Mouse (Mus musculus) granulocyte monocyte progenitor cell, adult 5-6 weeks (primary cell): ENCODE results near the gene Tram2. TPM values are rescaled to one million over a fixed set of nuclear protein-coding genes. Genes with fewer than 3 reads are reported as not detected.

Source experiments
- ATAC-seq: replicated peaks from 2 replicates; pipeline ENCODE4 v1.8.0; 2016; ENCODE audit warnings: mild to moderate bottlenecking, moderate TSS enrichment, inconsistent platforms; ENCODE audit not compliant: poor library complexity, severe bottlenecking
- total RNA-seq, 2 experiments: library from RNA; stranded (forward) in 1 of 2; stranded (reverse) in 1 of 2; fragments of 200-712, 200-1000 nt in 1 of 2; fragments of >200 nt in 1 of 2; fragmentation: Nextera tagmentation in 1 of 2; gene quantifications; 2 replicates each; pipeline ENCODE4 v1.2.3; 2014 to 2017

Tram2 gene
- total RNA-seq, 2 experiments from 2014 or later = 2.2 to 8.9 TPM

DNA sequence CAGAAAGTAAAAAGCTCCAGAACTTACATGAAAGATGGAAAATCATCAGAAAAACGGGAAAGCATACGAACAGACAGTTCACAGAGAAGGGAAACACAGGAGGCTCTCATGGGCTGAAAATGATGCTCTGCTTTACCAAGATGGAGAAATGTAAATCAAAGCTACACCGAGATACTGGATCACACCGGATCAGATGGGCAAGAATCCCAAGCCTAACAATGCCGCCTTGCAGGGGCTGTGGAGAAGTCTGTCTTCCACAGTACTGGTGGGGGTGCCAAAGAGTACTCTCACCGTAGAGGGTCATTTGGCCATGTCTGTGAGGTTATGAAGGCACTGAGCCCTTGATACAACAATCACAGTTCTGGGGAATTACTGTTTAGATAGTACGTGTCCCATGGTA lies 52.5 kb downstream of the Tram2 start:
- ATAC-seq = no peak

DNA sequence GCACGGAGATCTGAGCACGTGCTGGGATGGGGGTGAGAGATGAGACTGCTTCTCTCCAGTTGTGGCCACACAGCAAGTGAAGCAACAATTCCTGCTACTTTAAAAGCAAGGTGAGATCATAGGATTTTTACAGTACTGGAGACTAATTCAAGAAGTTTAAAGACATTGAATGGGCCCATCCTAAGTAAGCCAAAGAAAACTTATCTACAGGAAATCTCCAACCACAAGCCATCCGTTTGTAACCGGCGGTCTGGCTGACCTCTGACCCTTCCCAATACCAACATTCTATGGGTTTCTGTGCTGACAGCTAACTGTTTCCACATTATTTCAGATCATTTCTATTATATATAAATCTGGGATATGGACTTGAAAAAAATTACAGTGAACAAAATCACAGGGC lies 53.8 kb downstream of the Tram2 start:
- peak; percentile 87 for ATAC-seq

DNA sequence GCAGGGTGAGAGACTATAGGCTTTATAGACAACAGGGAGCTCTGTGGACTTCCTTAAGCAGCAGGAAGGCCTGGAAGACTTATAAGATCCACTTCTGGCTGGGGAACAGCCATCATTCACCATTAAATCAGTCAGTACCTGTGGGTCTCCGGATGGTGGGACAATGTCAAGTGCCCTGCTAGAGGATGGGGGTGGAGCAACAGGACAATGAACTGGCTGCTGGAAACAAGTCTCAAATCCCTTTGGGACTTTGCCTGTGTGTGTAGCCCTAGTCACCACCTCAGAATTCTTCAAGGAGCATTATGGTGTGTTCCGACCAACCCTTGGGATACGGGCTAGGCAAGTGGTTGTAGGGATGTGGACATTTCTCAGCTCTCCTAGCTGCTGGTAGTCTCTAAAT lies 55.9 kb downstream of the Tram2 start:
- ATAC-seq = no peak

DNA sequence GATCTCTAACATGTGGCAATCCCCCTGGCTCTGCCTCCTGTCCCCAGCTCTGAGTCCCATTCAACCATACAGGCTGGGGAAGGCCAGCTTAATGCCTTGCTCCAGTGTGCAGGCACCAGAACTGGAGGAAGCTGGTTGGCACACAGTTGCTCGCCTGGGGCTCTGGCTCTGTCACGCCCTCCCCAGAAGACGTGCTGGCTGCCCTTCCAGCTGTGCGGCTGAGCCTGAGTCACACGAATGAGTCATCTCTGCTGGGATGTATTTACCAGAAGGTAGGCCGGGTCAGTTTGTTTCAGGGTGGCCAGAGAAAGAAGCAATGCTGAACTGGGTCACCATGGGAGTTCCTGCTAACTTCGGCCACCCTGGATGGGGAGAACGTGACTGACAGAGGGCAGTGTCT lies 64.6 kb downstream of the Tram2 start:
- ATAC-seq = peak; percentile 96

DNA sequence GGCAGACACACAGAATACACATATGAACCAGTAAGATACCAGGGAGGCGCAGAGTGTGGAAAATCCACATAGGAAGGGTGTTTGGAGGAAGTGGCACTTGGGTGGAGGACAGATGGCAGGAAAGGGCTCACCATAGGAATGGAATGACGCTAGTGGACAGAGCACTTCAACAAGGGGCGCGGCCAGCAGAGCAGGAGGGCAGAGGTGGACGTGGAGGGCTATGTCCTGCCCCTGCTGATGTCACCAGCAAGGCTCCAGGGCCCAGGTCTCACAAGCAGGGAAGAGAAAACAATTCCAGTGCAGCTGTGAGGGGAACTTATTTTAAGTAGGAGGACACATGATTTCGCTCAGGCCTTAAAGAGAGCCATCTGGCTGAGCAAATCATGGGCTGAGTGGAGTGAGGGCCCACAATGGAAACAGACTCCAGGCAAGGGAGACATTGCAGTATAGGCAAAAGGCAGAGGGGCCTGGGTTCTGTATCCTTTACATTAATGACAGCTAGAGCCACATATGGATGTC lies 68.7 kb downstream of the Tram2 start:
- no peak for ATAC-seq

DNA sequence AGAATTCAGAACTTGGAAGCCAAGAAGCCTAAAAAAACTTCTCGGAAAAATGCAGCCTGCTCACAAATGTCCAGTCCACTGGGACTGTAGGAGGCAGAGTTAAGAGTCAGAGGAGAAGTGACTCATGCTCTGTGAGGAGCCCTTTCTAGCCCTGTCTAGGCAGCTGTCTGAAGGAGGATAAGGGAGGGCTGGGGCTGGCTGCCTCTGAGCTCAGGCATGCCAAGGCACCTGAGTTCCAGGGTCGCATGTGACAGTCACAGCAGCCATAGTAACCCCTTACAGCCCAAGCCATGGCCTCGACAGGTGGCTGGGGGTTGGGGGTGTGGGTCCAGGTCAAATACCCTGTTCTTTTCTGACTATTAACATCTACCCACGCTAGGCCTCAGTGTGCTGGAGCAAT lies 70.1 kb downstream of the Tram2 start:
- no peak for ATAC-seq

DNA sequence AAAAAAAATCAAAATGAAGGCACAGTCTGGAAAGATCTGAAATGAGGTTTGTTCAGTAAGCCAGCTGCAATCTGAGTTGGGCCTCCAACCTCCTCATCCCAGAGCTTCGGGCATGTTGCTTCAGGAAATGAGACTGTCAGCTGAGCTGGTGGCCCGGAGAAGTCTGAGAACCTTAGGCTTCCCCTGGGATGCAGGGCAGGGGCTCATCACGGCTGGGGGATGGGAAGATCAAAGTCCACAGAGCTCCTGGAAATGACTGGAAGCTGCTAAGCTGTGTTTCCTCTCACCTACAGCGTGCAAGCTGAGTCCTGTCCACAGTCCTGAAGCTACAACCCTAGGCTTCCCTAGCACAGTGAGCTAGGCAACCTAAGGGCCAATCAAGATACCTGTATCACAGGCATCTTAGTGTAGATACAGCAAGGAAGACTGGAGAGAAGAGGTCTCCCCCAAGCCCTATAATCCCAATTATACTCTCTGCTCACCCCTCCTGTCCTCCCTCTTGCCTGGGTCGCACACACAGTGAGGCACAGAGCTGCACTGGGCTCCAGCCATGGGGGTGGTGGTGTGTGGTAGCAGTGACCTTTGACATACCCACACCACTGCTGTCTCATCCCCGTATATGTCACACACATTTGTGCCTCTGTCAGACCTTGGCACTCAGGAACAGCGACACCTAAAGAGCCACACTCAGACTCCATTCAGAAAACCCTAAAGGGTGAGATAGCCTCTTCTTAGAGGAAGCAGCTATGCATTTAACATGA lies 70.9 kb downstream of the Tram2 start:
- no peak for ATAC-seq

DNA sequence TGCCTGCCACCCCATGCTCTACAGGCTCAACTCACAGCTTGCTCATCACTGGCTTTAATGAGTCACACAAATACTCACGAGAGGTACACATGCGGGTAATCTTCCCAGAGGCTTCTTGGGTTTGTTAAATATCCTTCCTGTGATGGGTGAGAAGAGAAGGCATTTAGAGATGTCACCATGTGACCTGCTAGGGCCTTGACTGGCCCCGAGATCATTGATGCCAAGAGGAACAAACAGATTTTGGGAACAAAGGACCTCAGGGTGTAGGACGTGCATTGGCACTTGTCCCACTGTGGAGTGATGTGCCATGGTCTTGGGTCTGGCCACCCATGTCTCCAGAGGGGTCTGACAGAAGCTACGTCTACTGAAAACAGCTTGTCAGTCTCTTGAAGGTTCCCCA lies 72.3 kb downstream of the Tram2 start:
- ATAC-seq = no peak

DNA sequence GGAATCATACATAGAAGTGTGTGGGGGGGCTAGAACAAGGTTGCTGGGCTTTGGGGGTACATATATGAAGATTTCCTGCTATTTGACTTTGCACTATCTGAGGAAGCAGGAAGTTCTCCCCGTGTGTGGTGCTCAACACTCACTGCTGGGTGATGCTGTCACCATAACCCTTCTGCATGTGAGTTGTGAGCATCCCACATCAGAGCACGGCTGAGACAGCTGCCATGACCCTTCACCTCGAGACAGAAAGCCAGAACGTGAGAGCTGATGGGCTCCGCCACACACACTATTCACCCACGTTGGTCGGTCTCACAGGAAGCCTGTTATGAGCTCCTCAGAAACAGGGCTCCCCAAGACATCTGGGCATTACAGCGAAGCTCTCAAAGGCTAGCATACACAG lies 74.4 kb downstream of the Tram2 start:
- ATAC-seq = no peak

DNA sequence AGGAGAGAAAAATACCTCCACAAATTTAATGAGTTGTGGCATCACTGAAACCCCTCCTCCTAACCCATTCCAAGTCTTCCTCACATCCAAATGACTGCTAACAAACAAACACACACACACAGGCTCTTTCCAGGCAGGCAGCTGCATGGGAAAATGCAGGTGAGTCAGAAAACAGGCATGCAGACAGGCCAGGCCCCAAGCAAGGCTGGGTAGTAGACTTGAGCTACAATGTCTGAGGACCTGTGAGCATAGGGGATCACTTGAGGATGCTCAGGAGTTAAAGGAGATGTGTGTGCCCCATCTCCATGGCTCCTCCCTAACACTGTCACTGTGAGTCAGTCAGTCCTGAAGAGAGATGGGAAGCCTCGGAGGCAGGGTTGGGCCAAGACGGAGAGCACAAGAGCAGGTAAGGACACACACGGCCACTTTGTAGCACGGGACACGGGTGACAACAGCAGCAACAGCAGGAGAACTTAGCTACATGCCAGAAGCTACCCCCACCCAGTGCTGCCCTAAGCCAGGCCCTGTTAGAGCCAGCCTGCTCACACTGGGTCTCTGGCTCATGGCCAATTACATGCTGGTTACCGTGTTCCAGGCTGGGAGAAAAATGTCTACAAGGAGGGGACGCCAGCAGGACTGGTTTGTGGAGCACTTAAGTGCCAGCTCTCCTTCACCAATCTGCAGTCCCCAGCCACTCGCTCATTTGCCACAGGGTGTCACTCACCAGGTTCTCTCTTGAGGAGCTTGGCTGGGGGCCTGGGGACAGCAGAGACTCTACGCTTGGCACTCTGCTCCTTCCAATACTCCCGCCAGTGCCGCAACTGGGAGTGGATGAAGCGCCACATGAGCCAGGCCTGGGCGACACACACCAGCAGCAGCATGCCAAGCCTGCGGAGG lies 76.5 kb downstream of the Tram2 start:
- no peak for ATAC-seq

DNA sequence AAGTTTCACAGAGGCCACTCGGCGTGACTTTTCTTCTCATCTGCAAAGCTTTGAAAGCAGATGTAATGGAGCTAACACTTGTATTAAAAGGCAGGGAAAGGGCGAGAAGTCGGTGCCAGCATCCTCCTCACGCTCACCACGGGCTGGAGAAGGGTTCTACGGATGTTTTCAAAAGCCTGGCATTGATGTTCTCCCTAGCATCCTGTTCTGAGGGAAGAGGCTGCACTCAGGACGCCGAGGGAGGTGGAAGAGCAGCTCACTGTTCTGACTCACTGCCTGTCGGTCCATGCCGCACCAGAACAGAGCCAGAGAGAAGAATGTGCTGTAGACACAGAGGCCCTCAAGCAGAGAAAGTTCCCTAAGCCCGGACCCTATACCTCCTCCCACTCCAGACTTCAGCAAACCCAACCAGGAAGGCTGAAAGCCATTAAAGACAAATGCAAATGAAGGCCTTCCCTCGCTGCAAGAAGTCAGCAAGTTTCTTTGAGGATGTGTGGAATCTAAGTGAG lies 81.1 kb downstream of the Tram2 start:
- ATAC-seq = no peak

DNA sequence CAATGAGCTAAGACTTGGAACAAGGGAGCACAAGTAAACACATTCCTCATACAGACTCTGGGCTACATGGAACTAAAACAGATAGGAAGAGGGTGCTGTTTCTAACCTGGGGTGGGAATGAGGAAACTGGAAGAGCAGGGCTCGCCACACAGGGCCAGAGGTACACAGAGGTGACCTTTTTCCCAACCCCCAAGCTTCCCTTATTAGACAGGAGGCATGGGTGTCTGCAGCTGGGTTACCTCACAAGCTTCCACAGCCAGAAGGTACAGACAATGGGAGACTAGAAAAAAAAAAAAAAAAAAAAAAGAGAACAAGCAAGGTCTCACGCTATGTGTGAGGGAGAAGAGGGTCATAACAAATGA lies 81.7 kb downstream of the Tram2 start:
- ATAC-seq = peak; percentile 13

DNA sequence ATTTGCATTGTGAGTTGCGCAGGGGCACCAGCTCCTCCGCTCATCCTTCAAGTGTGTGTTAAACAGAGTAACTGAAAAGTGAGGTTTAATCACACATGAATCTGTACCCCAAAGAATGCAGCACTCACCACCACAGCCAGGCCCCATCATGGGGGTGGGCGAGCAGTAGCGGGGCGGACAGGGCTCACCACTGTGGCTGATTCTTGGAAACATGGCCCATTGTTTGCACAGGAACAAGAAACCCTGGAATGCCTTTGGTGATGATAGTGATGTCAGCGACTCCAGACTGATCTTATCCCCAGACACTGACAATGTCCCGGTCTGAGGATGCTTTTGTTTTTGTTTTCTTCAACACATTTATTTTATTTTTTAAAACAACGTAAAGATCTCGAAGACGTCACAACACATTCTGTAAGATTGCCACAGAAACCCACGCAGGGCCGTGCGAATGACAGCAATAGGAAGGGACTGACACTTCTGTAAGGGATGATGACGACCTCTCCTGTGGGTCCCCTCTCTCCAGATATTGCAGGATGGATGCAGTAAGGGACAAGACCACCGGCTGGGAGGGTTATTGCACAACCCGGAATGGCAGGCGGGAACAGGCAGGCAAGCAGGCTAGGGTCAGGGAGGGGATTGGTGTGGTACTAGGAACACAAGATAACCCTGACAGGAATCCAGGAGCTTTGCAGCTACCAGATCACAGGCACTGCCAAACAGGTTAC lies 82.3 kb downstream of the Tram2 start:
- peak; percentile 2; the same call in 1 of the 2 replicates for ATAC-seq

DNA sequence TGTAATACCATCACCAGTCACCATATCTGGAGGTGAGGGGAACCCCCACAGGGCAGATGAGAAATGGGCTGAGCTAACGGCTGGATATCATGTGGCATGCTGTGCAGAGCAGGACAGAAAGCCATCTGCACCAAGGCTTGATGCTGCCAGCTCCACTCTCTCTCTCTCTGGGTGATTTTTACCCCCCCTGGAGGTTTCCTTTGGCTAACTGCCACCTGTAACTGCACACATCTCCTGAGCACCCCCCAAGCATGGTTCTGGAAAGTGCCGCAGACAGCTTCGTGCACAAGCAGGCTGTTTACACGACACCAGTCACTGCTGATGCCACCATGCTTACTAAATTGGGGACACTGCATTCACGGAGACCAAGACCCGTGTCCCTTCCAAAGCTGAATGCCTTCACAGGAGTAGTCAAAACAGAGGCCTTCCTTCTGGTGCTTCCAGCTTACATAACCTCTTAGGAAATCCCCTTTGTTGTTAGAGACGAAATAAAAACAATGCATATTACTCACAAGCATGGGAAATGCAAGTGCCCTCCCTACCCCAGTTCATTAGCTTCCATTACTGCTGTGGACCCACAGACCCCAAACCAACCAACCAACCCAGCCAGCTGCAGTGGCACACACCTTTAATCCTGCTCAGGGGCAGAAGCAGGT lies 83.6 kb downstream of the Tram2 start:
- ATAC-seq = peak; percentile 54

DNA sequence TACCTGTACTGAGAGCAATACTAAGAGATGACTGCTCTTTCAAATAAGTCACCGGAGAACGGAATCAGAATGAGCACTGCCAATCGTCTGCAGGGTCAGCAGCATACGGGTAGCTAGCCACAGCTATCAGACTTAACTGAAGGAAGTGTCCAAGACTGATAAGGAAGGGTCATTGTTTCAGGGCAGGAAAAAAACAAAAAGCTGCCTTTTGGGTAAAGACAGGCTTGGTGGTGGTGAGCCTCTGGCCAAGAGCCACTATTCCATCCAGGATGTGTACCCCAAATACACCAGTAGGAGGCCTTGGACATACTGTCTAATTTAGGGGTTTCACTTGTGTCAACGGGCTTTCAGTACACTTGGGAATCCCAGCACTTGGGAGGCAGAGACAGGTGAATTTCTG lies 84.7 kb downstream of the Tram2 start:
- no peak for ATAC-seq

DNA sequence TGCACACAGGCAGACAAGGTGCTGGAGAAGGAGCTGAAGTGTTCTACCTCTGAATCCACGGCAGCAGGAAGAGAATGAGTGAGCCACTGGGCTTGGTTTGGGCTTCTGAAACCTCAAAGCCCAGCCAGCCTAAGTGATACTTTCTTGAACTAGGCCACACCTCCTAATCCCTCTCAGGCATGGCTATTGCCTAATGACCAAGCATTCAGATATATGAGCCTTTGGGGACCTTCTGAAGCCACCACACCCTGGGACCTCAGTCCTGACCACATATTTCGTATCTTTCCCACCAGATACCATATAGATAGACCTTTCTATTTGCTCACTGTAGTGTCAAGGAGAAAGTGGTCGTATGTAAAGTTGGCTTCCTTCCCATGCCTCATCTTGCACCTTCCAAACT lies 85.3 kb downstream of the Tram2 start:
- ATAC-seq = peak; percentile 54

DNA sequence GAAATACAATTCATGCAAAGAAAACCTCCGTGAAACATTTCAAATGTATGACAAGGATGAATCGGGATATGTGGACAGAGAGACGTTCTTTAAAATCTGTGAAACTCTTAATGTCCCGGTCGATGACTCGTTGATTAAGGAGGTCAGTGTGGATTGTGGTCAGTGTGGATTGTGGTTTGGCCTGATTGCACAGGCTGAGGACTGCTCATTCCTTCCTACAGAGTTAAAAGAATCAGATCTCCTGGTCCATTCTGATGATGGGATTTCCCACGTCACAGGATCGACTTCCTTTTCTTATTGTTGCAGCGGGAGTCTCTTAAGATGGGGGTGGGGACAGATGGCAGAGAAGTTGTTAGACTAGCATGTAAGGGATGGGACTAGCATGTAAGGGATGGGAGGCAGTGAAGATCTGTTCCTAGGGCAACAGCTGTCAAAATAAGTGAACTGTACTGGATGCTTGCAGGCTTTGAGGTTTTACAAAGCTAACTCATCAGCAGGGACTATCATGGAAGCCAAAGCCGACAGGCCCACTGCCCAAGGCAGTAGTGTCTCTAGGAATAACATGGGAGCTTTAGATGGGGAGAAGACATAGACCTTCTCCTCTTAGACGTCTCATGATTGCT lies 89.5 kb downstream of the Tram2 start:
- peak; percentile 35; the same call in 1 of the 2 replicates for ATAC-seq

DNA sequence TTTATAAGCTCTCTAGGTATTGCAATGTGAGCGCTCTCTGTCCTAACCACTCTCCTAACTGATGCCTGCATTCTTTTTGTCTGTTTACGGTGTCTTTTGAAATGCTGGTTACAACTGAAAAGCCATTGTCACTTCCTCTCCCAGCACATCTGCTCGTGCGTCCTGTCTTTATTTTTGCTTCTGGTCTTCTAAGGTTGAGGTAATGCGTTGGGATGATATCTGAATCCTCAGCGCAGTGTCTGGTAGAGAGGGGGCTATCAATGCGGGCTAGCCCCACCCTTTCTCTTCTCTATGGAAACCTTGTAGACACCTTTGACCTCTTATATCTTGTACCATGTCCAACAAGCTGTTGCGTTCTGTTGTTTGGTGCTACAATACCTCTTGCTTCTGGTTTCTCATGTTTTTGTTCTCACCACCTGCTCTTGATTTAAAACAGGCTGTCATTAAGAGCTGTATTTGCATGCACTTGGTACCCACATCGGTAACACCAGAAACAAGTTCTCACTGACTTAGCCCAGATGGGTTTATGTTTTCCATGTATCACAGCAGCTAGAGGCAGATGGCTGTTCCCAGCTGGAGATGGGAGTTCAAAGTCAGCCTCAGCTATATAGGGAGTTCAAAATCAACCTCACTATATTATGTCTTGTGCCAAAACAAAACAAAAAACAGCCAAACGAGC lies 92.5 kb downstream of the Tram2 start:
- peak; percentile 70 for ATAC-seq

DNA sequence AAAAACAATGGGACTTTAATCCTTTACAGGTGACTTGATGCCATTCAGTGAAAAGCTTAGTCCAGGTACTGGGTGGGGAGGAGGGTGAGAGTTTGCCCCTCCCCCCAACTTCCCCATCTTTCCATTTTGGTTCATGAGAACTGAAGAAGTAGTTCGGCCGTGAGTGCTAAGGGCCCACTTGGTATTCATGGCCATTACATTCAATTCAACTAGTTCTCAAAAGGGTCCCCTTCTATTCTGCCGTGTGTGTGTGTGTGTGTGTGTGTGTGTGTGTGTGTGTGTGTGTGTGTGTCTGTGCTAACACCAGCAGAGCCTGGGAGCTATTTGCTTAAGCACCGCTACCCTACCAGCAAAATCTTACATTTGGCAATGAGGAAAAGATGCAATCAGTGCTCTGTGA lies 94.4 kb downstream of the Tram2 start:
- no peak for ATAC-seq
